Mouse (Mus musculus) T-helper 1 cell (primary cell): ENCODE measurements around the gene Cd5.

ENCODE experiments used
- in situ Hi-C: fragments of 300-600 bp; cut with MboI, MseI; formaldehyde crosslinking; loops from one replicate; pipeline ENCODE4 v1.15.1; 2025; ENCODE audit warnings: high pct_unique_total_duplicates

Cd5 gene

GRCm38 (mm10) chr19:10707087-10707875, 31.5 kb downstream of the Cd5 start:
- in situ Hi-C loops, result no loop called here

- in situ Hi-C loops, result no loop called here
Observed at GRCm38 (mm10) chr19:10703470-10703869, 35.3 kb downstream of the Cd5 start.

GRCm38 (mm10) chr19:10702125-10702524, 36.7 kb downstream of the Cd5 start:
- in situ Hi-C loops, result no loop called here

- in situ Hi-C loops, result no loop called here
Observed at GRCm38 (mm10) chr19:10701013-10701726, 37.6 kb downstream of the Cd5 start.

- in situ Hi-C loops, result no loop called here
Observed at GRCm38 (mm10) chr19:10699851-10700250, 39.0 kb downstream of the Cd5 start.

GRCm38 (mm10) chr19:10698131-10698991, 40.4 kb downstream of the Cd5 start:
- in situ Hi-C loops, result no loop called here

- in situ Hi-C loops, result no loop called here
Observed at GRCm38 (mm10) chr19:10695801-10696200, 43.0 kb downstream of the Cd5 start.

GRCm38 (mm10) chr19:10693926-10694682, 44.7 kb downstream of the Cd5 start:
- in situ Hi-C loops, result no loop called here

- in situ Hi-C loops, result no loop called here
Observed at GRCm38 (mm10) chr19:10692361-10692760, 46.4 kb downstream of the Cd5 start.

GRCm38 (mm10) chr19:10691660-10692059, 47.1 kb downstream of the Cd5 start:
- in situ Hi-C loops, result no loop called here

- in situ Hi-C loops, result no loop called here
Observed at GRCm38 (mm10) chr19:10691121-10691520, 47.7 kb downstream of the Cd5 start.

GRCm38 (mm10) chr19:10690336-10690735, 48.5 kb downstream of the Cd5 start:
- in situ Hi-C loops, result no loop called here

- in situ Hi-C loops, result no loop called here
Observed at GRCm38 (mm10) chr19:10689470-10690166, 49.2 kb downstream of the Cd5 start.

- in situ Hi-C loops, result no loop called here
Observed at GRCm38 (mm10) chr19:10688537-10689352, 50.1 kb downstream of the Cd5 start, which contains the start of gene Vps37c. Gene Vps37c (plus strand): TSS chr19:10688735.

- in situ Hi-C loops, result no loop called here
Observed at GRCm38 (mm10) chr19:10685727-10686126, 53.1 kb downstream of the Cd5 start.

GRCm38 (mm10) chr19:10685081-10685480, 53.7 kb downstream of the Cd5 start:
- in situ Hi-C loops, result no loop called here

GRCm38 (mm10) chr19:10681571-10681970, 57.2 kb downstream of the Cd5 start:
- in situ Hi-C loops, result no loop called here

- in situ Hi-C loops, result no loop called here
Observed at GRCm38 (mm10) chr19:10678772-10679067, 60.1 kb downstream of the Cd5 start.

- in situ Hi-C loops, result no loop called here
Observed at GRCm38 (mm10) chr19:10677915-10678771, 60.7 kb downstream of the Cd5 start, which contains the start of gene Pga5. Gene Pga5 (minus strand): TSS chr19:10678071.
